Mouse (Mus musculus): ENCODE data around the gene Gtf3c2. TPM values are rescaled to one million over a fixed set of nuclear protein-coding genes. Genes with fewer than 3 reads are reported as not detected.

The Gtf3c2 gene
- total and polyA plus RNA-seq, 3 experiments: 22.8 to 96.9 (median 49.4) TPM

DNA sequence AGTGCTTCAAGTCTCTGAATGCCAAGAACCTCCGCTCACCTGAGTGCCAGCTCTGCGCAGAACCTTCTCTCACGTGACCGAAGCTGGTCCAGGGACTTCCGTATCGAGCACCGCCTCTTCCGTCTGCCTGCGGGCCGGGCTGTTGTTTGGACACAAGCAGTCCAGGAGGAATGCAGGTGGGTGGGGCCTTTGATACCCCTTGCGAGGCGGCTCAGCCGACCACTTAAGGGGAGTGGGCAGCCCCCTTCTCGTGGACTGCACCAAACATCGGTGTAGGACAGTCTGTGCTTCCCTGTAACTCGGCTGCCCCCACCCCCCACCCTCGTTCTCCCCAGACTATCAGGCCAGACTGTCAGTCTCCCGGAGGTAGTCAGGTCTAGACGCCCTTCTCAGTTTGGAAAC lies 25.8 kb downstream of the Gtf3c2 start, which contains the start of gene Mpv17:
Gene Mpv17, minus strand, starts transcription at position 100 of the 402 bp plus-strand sequence.
- peak within 1 kb of the TSS; percentile 72 to 81 (median 73) for H3K4me3 ChIP-seq (replicated peaks in 1 of 3; ENCODE audit: low read depth in 2 of 3, low read length in 2 of 3, poor library complexity in 1 of 3)
- no peaks in the 10 kb centered on the region for H3K79me2 ChIP-seq (replicated peaks; ENCODE audit: control insufficient read depth, extremely low read depth, insufficient read depth, poor library complexity, severe bottlenecking)
- in situ Hi-C loops (cut with MboI; ENCODE audit: low pct_ligation_motif_present, low pct_unique_long_range_greater_than_20kb, low sequenced_read_pairs): no loop called here
- no peaks in the 10 kb centered on the region for H3K27me3 ChIP-seq (replicated peaks)
- H3K4me2 ChIP-seq (ENCODE audit: insufficient read depth, low read depth, poor library complexity, severe bottlenecking): peak within 1 kb of the TSS; percentile 65
- H3K27ac ChIP-seq (ENCODE audit: insufficient read depth, low read depth): peak within 1 kb of the TSS; percentile 33; the same call in 1 of the 2 replicates
- H3K4me1 ChIP-seq (ENCODE audit: control insufficient read depth in 1 of 2, insufficient read depth in 2 of 2): peaks cover 3 to 24% of the 10 kb centered on the region in 2 experiments; a peak in 2 of 4 replicates
- peaks cover 31 to 66% of the 10 kb centered on the region in 2 experiments for H3K36me3 ChIP-seq (replicated peaks in 1 of 2; ENCODE audit: control insufficient read depth in 1 of 2, insufficient read depth in 1 of 2, low read length in 1 of 2)
- peak within 1 kb of the TSS; percentile 61 for H3K9ac ChIP-seq (ENCODE audit: insufficient read depth, low read depth)
- dilution Hi-C loops (cut with MboI; ENCODE audit: extremely low pct_ligation_motif_present, extremely low pct_unique_long_range_greater_than_20kb, low sequenced_read_pairs): no loop called here
- TF ChIP-seq NRF1 (IDR thresholded peaks at IDR 0.05; ENCODE audit: low read depth, low read length) (peak; percentile 83), CHD2 (IDR thresholded peaks at IDR 0.05; ENCODE audit: low read length) (peak; percentile 36; the same call in 1 of the 2 replicates), SIN3A (IDR thresholded peaks at IDR 0.05; ENCODE audit: low read length) (peak; percentile 81), MYC (IDR thresholded peaks at IDR 0.05; ENCODE audit: low read depth, low read length) (no peak), IRF4 (IDR thresholded peaks at IDR 0.05; ENCODE audit: low read depth, low read length) (no peak), POLR2AphosphoS2 (IDR thresholded peaks at IDR 0.05; ENCODE audit: low read depth, low read length) (peak; percentile 97; the same call in 1 of the 2 replicates), GABPA (IDR thresholded peaks at IDR 0.05; ENCODE audit: insufficient replicate concordance, low read depth, low read length) (no peak), USF1 (IDR thresholded peaks at IDR 0.05; ENCODE audit: low read depth, low read length) (peak; percentile 94), CHD1 (IDR thresholded peaks at IDR 0.05; ENCODE audit: low read depth, low read length) (no peak), POLR2A (IDR thresholded peaks at IDR 0.05; ENCODE audit: low read depth, low read length) (peak; percentile 73), RCOR1 (conservative IDR thresholded peaks at IDR 0.05; ENCODE audit: low read depth, low read length) (no peak), TCF12 (IDR thresholded peaks at IDR 0.05; ENCODE audit: low read depth, low read length) (peak; percentile 60; the same call in 1 of the 2 replicates), NELFE (IDR thresholded peaks at IDR 0.05; ENCODE audit: low read depth, low read length) (peak; percentile 78), UBTF (IDR thresholded peaks at IDR 0.05; ENCODE audit: low read depth, low read length) (no peak), MEF2A (IDR thresholded peaks at IDR 0.05; ENCODE audit: borderline replicate concordance, low read depth, low read length) (no peak), RAD21 (IDR thresholded peaks at IDR 0.05; ENCODE audit: low read depth, low read length) (no peak), HCFC1 (IDR thresholded peaks at IDR 0.05; ENCODE audit: low read depth, low read length) (peak; percentile 80), ETS1 (conservative IDR thresholded peaks at IDR 0.05; ENCODE audit: low read depth, low read length) (no peak; the same call in 1 of the 2 replicates), MAFK (IDR thresholded peaks at IDR 0.05; ENCODE audit: insufficient replicate concordance, low read length) (no peak), MXI1 (IDR thresholded peaks at IDR 0.05; ENCODE audit: low read depth, low read length) (peak; percentile 59), TBP (conservative IDR thresholded peaks at IDR 0.05; ENCODE audit: low read depth, low read length) (no peak; the same call in 1 of the 2 replicates), JUN (IDR thresholded peaks at IDR 0.05; ENCODE audit: insufficient read depth, low read depth, low read length) (no peak), MAX (IDR thresholded peaks at IDR 0.05; ENCODE audit: low read length) (peak; percentile 79; the same call in 1 of the 2 replicates), KAT2A (IDR thresholded peaks at IDR 0.05; ENCODE audit: insufficient replicate concordance, low read length) (no peak), USF2 (conservative IDR thresholded peaks at IDR 0.05; ENCODE audit: low read depth, low read length) (peak; percentile 93), MAZ (IDR thresholded peaks at IDR 0.05; ENCODE audit: low read depth, low read length) (no peak), ZMIZ1 (IDR thresholded peaks at IDR 0.05; ENCODE audit: low read depth, low read length) (peak; percentile 66; the same call in 1 of the 2 replicates), BHLHE40 (IDR thresholded peaks at IDR 0.05; ENCODE audit: low read depth, low read length) (peak; percentile 99), E2F4 (IDR thresholded peaks at IDR 0.05; ENCODE audit: insufficient replicate concordance, low read depth, low read length) (no peak), ZNF384 (IDR thresholded peaks at IDR 0.05; ENCODE audit: low read depth, low read length) (no peak), ELF1 (IDR thresholded peaks at IDR 0.05; ENCODE audit: low read depth, low read length) (peak; percentile 94), EP300 (IDR thresholded peaks at IDR 0.05; ENCODE audit: low read length) (no peak)
- peak; percentile 86 for DNase-seq (ENCODE audit: extremely low read depth)
- H3K9me3 ChIP-seq (replicated peaks; ENCODE audit: low read length): no peaks in the 10 kb centered on the region

Measured in CH12.LX (cell line).